Mouse (Mus musculus) A20 (cell line): Measurements from ENCODE around the gene Kcnj16.

Experiments used
- DNase-seq: peaks from one replicate; pipeline ENCODE4 v3.0.0-alpha.2; 2011; ENCODE audit warnings: low read depth, low spot score

Gene Kcnj16

DNA sequence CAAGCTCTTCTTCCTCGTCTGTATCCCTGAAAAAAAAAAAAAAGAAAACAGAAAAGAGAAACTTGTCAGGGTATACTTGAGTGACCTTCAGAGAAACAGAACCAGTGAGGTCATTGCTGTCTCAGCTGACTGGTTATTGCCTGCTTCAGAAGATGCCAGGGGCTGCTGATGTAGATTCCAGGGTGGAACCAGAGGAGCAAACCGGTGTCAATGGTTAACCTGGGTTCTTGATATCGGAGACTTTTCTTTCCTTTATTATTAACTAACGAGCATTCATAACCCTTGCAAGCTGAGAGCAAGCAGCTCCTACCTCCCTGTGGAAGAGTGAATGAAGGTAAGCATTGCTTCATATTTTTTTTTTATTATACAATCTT, at the start of gene Kcnj16:
TSS of gene Kcnj16 (plus strand) at position 272 of the 374 bp plus-strand sequence.
- no peak for DNase-seq

DNA sequence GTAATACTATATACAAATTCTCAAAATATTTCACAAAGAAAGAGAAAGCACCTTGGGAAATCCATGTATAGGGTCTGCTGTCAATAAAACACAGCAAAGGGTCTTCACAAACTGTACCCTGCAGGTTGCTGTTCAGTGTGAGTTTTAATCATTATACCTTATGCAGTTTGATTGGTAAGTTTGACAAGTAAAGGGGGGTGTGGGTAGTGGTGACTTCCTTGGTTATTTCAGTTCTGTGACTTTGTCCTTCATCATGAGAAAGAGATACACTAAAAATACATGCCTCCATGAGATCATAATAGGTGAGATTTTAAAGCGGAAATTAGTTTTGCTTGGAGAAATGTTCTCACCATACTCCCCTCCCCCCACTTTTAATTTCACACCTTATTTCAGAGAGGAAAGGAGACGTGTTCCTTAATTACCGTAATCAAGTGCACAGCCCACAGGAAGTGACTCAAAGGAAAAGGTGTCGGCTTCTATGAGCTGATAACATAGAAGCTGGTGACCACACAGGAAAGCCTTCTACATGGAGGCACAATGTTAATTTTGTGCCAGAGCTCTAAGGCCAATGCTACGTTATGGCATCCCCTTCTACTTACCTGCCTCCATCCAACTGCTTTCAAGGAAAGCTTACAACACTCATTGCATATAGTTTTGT, 48.9 kb upstream of the Kcnj16 start:
- DNase-seq = no peak

DNA sequence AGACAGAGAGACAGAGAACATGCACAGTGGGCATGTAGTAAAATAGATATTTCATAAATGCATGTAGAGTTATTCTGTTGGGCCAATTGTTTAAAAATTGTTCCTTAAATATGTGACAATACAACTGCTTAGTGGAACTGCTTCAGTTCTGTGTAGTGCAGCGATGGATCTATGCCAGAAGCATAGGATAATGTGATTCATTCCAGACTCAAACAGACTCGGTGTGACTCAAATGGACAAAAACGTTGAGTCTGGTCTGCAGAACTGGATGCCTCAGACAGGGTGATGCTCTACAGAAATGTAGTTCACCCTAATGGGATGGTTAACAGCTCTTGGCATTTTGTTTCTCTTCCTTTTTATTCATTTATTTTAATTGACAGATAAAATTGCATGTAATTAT, 32.1 kb upstream of the Kcnj16 start:
- DNase-seq = no peak

DNA sequence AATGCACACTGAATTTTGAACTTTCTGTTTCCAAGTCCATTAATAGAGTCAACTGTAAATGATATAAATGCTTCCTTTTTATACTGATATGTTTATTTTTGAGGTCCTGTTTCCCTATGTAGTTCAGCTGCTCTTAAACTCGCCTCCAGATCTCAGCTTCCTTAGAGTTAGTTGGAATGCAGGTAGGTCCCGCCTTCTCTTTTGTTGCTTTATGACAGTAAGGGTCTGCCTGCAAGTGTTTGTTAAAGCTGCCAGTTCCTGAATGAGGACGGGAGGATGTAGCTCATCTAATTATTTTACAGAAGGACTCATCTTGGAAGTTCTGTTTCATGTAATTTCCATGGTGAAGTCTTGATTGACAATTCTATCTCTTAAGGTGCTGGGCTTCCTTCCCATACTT, 25.6 kb upstream of the Kcnj16 start:
- no peak for DNase-seq

DNA sequence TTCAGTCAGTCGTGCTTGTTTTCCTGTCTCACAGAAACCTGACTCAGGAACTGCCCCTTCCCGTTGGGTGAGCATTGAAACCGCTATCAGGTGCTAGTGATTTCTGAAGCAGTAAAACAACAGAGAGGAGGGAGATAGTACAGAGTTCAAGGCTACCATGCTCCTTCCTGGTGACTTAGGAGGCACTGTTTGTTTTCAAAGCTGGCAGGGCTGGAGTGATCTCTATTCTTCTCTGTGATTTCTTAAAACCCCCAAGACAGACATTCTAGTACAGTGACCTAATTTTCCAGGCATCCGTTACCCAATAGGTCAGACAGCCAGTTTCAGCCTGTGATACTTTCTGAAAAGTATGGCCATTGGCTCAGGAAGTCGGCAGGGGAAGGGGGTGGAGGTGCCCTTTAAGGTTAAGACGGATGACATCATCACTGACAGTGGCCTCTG, 25.1 kb upstream of the Kcnj16 start:
- no peak for DNase-seq

DNA sequence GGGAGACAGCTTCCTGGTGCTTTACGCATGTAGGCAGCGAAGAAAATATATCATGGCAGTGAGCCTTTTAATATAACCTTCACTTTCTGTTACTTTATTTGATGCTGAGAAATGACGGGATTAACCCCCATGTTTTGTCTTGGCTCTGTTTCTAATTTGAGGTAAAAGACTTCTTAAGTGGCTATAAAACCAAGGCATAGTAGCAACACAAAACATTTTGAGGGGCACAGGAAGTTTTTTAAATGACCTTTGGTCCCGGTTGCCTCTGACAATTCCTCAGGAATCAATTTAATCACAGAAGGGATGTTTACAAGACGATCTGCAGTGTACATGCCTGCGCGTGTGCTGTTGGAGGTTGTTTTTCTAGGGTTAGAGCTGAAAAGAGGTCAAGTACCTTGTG, 11.2 kb upstream of the Kcnj16 start:
- no peak for DNase-seq

DNA sequence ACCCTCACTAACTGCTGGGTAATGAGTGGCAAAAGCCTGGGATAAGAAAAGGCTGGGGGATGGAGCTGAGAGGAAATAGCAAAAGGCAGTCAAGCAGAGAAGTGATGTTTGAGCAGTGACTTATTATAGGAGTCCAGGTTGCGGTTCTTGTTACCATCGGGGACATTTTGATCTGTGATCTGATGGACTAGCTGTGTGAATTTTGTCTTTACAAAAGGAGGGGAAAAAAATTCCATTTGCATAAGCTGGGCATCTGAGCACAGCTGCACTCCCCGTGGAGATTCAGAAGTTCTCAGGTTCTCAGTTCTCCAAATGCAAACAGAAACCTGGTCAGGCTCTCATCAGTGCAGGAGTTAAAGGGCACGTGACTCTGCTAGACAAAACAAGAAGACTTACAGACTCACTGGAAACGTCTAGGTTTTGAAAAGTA, 6.2 kb upstream of the Kcnj16 start:
- DNase-seq = peak; percentile 10

DNA sequence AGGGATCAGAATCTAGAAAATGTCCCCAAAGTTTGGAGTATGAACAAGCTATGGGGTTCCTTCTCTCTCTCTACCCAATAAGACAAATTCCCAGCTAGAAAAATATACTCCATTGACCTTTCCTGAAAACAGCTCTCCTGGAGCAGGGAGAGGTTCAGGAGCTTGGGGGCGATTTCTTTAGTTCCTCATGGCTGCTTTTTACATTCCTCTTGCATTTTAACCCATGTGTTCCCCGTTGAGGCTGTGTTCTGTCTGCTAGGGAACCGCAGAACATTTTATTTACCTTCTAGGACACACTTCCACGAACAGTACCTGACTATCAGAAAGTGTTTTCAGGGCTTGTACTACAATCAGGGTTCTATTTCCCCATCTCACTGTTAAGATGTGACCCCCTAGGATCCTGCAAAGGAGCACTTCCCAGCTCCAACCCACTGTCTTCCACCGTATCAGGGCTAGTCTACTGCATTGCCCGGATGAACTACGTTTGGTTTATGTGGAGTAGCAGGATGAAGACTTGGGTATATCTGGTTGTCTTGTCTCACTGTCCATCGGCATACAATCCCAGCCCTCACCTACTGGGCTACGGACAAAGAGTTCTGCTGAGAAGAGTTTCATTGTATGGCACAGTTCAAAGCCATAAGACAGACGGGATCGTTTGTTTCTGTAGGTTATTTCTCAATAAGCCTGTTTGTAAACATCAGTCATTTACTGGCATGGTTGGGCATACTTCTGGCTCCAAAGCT, 643 bp upstream of the Kcnj16 start:
- no peak for DNase-seq

DNA sequence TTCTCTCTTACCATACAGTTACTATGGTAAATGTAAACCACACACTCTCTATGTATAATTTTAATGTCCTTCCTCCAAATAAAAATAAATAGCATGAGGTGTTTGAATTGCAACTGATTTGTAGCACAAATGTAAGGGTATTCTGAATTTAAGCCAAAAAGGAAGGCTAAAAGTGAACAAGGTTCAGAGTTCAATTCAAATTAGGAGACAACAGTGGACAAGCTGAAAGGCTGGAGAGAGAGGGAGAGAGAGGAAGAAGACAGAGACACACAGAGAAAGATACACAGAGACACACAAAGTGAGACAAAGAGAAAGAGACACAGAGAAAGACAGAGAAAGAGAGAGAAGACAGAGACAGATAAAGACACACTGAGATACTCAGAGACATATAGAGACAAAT, 1.1 kb downstream of the Kcnj16 start:
- no peak for DNase-seq

DNA sequence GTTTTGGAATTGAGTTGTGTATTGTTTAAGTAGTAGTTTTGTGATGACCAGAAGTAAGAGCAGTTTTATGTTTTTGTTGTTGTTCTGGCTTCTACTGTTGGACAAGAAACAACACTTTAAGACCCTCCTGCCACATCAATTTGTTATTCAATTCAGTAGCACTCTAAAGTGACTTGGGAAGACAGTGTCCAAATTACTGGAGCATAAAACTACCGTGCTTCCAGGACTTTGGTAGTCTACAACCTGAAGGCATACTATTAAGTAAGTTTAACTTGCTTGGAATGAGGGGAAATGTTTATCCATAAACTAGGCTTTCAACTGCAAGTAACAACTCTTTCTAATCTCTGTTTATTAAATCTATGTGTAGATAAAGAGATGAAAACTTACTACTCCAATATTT, 17.7 kb downstream of the Kcnj16 start:
- no peak for DNase-seq

DNA sequence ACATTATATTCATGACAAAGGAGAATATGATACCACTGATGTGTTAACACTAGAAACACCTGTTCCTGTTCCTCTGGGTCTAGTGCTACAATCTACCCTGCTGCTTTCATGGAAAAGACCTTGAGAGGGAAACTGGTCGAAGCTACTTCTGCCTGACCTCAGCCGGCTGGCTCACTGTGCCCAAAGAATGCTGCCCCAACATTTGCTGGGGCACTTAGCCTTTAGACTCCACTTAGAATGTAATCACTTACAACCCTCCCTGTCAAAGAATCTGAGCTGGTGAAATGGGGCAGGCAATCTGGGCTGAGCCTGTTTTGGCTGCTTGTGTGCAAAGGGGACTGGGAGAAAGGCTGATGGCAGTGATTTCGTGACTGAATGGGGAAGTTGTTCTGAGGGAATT, 18.1 kb downstream of the Kcnj16 start:
- no peak for DNase-seq

DNA sequence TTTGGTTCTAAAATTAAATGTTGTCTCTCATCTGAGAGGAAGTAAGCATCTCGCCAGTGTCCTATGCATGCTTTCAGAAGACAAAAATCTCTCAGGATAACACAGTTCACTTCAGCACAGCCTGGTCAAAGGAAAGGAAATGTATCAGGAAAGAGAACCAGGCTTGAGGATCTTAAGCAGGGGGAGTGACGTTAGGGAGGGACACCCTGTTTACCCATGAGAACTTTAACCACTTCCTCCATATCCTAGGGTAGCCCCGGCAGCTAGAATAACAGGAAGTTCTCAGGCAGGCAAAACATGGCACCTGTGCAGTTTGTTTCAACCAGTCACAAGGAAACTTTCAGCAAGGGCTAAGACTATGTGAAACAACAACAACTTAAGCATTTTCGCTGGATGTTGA, 25.8 kb downstream of the Kcnj16 start:
- DNase-seq = peak; percentile 7

DNA sequence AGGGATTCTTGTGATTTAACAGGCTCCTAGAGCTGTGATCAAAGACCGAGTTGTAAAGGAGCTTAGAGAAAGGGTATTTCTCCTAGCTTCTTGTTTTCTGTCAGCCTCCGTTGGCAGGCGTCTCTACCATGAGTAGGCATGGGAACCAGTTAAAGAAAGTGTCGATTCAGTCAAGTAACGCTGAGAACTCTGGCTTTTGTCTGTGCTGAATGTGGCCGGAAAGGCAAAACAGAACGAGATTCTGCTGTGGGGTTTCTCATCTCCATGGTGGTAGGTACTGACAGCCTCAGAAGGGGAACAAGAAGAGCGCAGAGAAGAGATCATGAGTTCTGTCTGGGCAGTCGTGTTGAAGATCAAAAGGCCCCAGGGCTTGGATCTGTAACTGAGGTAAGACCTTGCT, 29.4 kb downstream of the Kcnj16 start:
- DNase-seq = no peak

DNA sequence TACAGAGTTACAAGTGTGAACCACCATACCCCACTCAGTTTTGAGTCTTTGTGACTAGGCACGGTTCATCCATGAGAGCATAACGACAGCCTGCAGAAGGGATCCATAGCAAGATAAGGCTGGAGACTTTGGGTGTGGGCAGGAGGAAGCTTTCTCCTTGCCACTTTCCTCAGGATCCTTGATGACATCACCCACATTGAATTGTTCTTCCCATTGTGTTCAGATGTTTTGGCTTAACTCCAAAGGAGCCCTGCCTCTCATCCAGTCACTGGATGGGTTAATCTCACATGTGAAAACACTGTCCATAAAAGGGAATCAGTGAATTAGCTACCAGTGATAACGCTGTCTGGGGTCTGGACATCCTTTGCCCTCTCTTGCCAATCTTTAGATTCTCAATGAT, 37.3 kb downstream of the Kcnj16 start:
- no peak for DNase-seq

DNA sequence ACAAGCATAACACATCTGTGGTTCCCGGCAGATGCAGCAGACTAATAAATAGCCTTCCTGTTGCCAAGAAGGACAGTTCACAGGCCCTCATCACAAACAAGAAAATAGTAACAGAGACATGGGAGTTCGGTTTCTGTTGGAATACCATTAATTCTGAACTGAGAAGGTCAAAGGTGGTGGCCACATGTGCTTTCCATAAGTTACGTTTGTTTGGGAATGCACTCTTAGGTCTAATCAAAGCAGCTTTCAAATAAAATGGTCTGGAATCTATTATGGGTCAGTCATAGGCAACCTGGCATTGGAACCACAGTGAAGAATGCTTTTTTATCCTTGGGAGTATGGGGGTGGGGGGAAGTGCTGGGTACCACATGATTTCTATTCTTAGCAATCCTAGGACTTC, 41.6 kb downstream of the Kcnj16 start:
- DNase-seq = no peak

DNA sequence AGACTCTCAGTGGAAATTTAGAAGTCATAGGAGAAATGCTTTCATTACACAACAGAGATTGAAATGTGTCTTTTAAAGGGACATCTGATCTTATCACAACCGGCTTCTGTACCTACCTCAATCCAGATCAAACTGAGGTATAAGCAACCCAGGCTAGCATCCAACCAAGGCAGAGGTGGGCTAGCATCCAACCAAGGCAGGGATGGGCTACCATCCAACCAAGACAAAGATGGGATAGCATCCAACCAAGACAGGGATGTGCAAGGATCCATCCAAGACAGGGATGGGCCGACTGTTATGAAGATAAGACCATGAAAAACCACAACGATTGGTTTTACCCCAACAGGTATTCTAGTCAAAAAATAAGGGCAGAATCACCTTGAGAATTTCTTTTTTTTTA, 48.4 kb downstream of the Kcnj16 start:
- no peak for DNase-seq

DNA sequence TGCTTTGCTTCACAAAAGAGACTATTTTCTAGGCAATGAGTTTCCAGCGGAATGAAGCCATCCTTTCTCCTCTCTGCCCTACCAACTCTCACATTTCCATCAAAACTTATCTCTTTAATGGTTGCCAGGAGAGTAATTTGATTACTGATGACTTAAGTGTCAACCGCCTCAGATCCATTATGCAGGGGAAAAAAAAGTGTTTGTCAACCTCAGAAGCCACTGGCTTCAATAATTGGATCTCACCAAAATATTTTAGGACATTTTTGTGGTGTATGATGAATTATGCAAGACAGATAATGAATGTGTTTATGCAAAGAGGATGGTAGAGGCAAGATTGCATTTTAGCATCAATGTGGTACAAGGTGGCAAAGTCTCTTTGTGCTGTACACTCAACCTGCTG, 52.4 kb downstream of the Kcnj16 start:
- DNase-seq = no peak

DNA sequence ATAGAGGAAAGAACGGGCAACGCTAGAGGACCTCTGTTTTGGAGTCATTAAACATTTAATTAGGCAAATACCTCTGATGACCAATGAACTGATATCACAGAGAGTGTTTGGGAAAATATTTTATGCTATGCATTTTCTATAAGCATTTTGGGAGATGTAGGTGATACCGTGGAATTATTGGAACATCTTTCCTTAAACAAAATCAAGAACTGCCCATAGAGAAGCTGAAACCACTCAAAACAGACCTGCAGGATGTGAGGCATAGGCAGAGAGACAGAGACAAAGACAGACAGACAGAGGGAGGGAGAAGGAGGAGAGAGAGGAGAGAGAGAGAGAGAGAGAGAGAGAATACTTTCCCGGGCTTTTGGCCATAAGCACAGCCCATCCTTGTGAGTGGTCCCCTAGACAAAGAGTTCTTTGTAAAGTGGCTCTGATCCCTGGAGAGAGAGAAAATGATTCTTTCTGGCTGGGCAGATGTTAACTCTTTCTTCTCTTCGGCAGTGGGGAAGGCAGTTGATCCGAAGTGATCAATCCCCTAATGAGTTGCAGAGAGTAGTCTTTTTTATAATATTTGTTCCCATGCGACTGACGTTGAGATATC, 54.9 kb downstream of the Kcnj16 start:
- no peak for DNase-seq

DNA sequence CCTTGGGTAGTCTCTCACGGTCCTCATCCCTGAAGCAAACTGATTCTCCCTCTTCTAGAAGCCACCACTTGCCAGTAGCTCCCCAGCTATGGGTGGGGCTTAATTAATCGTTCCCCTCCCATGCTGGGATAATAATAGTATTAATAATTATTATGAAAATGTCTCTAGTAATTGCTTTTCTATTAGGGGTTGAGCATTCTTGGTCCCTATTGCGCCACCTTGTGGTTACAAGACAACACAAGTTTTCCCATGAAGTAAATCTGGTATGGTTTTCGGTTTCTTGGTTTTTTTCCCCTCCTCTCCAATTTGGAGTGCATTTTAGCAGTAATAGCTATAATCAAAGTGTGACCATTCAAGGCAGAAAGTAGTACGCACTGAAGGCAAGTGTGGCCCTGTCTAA, 74.3 kb downstream of the Kcnj16 start:
- DNase-seq = no peak

DNA sequence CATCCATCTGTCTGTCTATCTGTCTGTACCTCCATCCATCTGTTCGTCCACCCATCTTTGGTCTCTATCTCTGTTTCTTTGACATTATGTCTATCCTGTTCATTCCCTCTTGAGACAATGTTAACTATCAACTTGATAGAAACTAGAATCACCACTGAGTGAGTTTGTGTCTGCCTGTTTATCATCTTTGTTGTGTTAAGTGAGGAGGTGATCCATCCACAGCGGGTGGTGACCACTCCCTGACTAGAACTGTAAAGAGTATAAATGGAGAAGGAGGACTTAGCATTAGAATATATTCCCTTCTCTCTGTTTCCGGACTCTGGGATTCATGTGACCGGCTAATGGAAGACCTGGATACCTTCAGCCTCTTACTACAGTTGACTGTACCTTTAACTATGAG, 75.5 kb downstream of the Kcnj16 start:
- DNase-seq = no peak

DNA sequence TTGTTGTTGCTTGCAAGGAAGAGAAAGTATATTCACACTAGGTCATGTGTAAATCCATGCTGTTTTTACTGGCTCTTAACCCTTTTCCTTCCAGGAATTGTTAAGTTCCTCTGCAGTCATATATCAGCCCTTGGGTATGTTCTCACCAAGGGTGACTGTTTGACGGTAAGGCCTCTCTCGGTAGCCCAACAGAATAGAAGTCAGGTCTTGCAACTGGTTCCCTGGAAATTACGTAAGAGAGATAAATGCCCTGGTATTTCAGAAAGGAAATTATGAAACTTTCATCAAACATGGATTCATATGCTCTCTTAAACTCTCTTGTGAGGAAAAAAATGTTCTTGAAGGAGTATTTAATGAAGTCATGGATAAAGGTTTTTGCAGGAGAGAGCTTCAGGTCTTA, 86.4 kb downstream of the Kcnj16 start:
- DNase-seq = no peak

DNA sequence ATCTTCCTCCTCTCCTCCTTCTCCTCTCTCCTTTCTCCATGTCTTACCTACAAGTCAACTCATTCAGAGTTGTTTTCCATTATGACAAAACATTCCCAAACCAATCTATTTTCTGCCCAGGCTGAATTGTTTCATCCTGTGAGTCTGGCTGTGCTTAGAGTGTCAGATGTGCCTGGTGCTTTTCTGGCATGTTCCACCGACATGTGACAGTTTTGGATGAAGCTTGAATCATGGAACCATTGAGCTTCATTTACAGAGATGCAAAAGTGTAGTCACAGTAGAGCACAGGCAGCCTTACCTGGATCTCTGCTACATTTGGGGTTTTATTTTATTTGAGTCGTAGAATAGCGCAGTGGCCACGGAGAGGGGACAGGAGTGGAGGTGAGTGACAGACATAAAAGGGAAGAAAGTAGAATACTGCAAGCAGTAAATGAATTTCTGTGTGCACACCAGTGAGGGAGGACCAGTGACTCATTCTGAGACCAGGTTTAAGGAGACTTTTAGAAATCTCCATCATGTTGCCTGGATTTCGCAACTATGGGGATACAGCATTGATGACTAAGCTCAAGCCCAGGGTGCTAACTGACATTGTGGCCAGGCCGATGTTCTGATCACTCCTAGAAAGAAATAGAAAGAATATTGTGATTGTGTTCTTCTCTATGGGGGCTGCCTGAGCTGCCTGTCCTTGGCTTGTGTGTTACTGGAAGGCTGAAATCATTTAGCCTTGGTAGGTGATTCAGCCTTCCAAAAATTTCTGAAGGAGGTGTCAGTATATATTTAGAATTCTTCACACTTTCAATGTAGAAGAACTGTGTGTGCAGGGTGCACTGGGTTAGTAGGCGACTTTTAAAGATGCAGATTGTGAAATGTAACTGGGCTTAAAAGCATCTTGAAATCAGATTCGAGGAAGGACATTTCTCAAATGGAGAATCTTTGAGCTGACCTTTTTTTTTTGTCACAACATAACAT, 87.3 kb downstream of the Kcnj16 start:
- DNase-seq = no peak
